Mouse (Mus musculus): ENCODE results near the gene Arhgef40.

Arhgef40 gene

DNA sequence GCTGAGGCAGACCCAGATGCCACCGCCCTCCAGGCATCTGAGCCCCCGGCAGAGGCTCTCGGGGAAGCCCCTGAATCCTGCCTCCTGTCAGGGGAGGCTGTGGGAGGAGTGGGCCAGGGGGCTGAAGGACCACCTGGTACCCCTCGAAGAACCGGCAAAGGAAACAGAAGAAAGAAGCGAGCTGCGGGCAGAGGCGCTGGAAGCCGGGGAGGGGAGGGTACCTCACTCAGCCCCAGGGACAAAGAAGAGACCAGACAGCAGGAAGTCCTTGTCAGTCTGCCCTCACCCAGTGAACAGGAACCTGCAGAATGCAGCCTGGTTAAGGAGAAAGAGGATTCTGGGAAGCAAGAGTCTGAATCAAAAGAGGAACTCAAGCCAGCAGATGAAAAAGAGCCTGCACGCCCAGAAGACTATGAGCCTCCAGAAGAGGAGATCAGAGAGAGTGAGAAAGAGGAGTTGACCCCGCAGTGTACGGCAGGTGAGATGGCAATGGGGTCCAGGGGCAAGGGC is 5.0 kb downstream of the Arhgef40 start:
- no peak for TF ChIP-seq GATA4 (IDR thresholded peaks at IDR 0.05; ENCODE audit: insufficient replicate concordance, low read length)

DNA sequence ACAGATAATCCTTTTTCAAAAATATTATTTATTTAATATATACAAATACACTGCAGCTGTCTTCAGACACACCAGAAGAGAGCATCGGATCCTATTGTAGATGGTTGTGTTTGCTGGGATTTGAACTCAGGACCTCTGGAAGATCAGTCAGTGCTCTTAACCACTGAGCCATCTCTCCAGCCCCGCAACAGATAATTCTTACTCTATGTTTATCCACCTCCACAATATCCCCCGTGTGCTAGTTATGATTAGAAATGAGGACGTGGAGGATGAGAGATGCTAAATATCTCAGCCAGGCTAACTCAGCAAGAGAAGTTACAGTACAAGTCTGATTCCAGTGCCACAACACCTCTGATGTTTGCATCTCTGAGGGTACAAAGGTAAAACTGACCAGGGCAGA is 9.9 kb downstream of the Arhgef40 start:
- no peak for TF ChIP-seq GATA4 (IDR thresholded peaks at IDR 0.05; ENCODE audit: insufficient replicate concordance, low read length)

DNA sequence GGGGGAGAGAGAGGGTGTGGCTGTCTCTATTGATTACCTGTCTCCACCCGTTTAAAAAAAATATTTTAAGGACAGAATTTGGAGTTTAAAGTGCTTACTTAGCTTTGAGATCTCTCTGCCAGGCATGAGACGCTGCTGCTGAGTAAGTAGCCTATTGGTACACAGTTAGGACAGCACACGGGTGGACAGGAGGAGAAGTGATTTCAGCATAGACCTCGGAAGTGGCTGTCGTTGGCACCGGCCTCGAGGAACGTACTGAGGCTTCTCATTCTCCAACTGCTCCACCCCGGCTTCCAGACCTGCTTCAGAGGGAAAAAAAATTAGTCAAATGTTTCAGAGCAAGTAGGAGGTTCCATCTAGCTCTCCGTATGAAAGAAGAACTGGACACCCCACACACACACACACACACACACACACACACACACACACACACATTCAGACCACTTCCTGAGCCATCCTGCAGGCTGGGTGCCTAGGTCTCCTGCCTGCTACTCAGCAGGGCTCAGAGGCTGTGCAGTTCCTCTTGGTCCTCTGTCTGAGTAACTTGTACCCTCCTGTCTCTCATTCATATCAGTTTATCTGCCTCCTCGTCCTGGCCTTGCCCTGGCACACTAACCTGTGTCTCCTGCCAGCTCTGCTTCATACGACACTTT is 10.8 kb downstream of the Arhgef40 start:
- TF ChIP-seq GATA4 (IDR thresholded peaks at IDR 0.05; ENCODE audit: insufficient replicate concordance, low read length), result no peak

DNA sequence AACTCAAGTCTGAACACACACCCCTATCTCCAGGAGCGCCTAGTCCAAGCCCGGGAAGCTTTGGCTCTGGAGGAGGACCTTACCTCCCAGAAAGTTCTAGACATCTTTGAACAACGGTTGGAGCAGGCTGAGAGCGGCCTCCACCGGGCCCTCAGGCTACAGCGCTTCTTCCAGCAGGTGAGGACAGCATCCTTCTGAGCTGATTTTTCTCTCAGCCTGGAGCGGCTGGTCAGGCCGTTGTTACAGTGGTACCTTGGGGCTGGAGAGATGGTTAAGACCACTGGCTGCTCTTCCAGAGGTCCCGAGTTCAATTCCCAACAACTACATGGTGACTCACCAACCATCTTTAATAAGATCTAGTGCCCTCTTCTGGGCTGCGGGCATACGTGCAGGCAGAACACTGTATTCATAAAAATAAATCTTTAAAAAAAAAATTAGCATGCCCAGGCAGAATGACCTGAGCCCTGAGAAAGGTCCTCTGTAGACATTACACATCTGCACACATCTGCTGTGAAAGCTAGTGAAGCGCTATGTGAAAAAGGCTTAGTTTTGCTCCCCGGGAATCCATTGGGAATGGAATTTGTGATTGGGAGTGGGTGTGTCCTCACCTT is 11.8 kb downstream of the Arhgef40 start:
- TF ChIP-seq GATA4 (IDR thresholded peaks at IDR 0.05; ENCODE audit: insufficient replicate concordance, low read length), result no peak

DNA sequence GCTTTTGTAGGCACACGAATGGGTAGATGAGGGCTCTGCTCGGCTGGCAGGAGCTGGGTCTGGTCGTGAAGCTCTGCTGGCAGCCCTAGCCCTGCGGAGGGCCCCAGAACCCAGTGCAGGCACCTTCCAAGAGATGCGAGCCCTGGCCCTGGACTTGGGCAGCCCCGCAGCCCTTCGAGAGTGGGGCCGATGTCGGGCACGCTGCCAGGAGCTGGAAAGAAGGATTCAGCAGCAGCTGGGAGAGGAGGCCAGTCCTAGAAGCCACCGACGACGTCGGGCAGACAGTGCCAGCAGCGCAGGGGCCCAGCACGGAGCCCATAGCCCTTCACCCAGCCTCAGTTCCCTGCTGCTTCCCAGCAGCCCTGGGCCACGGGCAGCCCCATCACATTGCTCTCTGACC is 12.3 kb downstream of the Arhgef40 start:
- no peak for TF ChIP-seq GATA4 (IDR thresholded peaks at IDR 0.05; ENCODE audit: insufficient replicate concordance, low read length)

DNA sequence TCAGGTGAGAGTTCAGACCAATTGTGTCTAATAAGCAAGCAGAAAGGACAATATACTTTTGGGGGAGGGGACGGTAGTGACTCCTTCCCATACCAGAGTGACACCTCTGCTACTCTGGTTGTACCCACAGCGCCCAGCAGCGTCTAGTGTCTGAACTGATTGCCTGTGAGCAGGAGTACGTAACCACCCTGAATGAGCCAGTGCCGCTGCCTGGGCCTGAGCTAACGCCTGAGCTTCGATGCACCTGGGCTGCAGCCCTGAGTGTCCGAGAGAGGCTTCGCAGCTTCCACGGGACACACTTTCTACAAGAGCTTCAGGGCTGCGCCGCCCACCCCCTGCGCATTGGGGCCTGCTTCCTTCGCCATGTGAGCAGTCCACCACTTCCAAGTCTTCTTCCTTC is 13.0 kb downstream of the Arhgef40 start:
- TF ChIP-seq GATA4 (IDR thresholded peaks at IDR 0.05; ENCODE audit: insufficient replicate concordance, low read length), result no peak

DNA sequence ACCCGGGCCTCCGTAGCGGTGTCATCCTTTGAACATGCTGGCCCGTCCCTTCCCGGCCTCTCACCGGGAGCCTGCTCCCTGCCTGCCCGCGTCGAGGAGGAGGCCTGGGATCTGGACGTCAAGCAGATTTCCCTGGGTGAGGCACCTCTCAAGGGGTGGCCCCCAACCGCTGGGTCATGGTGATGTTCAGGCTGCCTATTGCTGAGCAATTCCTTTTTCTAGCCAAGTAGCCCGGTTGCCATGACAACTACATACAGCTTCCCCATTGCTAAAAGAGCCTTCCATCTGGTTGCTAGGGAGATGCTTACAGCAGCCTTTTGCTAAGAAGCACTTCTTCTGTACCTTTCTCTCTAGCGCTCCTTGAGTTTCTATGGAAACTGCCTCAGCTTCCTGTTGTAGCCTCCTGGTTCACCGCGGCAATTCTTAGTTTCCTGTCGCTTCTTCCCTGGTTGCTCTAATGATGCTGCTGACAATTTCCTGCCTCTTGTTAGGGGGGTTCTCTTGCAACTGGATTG is 19.5 kb downstream of the Arhgef40 start:
- TF ChIP-seq GATA4 (IDR thresholded peaks at IDR 0.05; ENCODE audit: insufficient replicate concordance, low read length), result no peak

DNA sequence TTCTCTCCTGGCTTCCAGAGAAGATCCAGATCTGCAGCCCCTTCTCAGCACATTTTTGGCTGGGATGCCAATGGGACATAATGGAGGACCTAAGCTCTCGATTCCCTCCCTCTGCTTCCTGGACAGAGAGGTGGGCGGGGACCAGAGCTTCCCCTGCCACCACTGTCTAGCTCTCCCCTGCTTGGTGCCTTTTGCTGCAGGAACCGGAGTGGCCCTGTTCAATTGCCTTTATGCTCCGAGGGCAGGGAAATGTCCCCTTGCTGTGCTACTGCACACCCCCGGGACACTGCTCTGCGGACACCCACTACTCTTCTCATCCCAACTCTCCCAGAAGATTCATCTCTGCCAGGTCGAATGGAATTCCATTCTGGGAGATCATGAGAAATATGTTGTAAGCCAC is 20.6 kb downstream of the Arhgef40 start:
- TF ChIP-seq GATA4 (IDR thresholded peaks at IDR 0.05; ENCODE audit: insufficient replicate concordance, low read length), result no peak

DNA sequence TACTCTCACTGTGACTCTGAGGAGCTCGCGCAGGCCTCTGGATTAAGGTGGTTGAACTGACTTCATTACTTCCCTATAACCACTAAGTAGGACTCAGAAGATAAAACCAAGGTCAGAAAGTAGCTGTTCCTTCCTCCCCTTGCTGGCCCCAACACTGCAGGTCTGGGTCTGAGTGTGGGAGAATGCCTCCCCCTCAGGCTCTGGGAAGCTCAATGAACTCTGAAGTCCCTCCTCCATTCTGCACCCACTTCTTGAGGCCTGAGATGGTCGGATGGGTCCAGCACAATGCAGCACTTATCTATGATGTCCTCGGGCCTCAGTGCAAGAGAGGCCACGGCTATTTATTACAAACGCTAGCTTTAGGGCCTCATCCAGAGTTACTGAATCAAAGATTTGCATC is 21.1 kb downstream of the Arhgef40 start:
- no peak for TF ChIP-seq GATA4 (IDR thresholded peaks at IDR 0.05; ENCODE audit: insufficient replicate concordance, low read length)

DNA sequence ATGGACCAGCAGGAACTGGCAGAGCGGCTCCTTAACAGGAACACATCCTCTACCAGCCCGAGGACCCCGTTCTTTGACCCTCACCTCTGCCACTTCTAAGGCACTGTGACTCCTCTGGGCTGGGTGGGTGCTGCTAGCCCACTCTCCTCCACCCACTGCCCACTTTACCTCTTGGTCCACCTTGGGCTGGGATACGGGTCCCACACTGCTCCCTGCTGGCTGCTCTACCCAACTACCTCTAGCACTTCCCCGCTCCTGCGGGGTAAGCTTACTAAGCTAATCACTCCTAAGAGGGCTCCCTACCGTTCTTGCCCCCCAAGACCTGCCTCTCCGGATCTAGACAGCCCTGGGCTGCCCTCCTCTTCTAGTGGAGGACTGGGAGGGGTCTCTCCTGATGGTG is 21.7 kb downstream of the Arhgef40 start:
- no peak for TF ChIP-seq GATA4 (IDR thresholded peaks at IDR 0.05; ENCODE audit: insufficient replicate concordance, low read length)

DNA sequence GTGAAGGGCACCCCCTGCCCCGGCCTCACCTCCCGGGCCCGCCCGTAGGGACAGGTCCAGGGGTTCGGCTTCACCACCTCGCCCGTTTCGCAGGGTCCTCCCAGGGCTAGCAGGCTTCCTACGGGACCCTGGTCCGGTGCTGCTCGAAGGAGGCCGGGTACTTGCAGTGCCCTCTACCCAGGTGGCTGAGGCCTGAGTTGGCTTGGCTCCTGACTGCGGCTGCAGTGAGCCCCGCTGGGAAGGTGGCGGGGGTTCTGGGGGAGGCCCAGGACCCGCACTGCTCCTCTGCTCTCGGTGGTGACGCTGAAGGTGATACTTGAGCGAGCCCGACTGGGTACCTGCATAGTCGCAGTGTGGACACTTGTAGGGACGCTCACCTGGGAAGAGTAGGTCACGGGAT is 22.3 kb downstream of the Arhgef40 start:
- TF ChIP-seq GATA4 (IDR thresholded peaks at IDR 0.05; ENCODE audit: insufficient replicate concordance, low read length), result no peak

DNA sequence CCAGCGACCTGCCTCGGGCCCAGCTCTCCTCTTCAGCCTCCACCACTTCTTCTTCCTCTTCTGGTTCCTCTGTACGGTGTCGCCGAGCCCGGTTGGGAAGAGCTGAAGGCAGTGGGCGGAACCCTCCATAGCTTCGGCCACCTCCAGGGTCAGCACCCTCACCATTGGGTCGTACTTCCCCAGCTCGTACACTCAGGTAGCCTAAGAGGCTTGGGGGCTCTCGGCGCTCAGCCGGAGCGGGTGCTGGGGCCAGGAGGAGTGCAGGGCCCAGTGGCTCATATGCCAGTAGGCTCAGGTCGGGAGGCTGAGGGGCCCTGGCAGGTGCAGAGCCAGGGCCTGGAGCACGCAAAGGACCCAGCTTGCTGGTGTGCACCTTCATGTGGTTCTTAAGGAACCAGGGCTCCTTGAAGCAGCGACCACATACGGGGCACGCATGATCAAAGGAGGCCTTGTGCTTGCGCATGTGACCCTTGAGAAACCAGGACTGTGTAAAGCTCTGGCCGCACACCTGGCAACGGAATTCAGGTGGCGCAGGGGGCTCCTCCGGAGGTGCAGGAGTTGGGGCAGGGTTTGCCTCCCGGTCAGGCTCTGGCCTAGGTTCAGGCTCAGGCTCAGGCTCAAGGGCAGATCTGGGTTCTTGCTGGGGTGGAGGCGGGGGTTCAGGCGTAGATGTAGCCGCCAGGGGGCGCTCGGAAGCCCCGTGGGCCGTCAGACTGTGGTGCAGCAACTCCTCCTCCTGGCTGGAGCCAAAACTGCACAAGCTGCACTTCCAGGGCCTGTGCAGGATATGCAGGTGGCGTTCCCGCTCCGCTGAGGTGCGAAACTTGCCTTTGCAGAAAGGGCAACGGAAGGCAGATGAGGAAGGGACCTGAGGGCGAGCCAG is 24.0 kb downstream of the Arhgef40 start:
- TF ChIP-seq GATA4 (IDR thresholded peaks at IDR 0.05; ENCODE audit: insufficient replicate concordance, low read length), result no peak

DNA sequence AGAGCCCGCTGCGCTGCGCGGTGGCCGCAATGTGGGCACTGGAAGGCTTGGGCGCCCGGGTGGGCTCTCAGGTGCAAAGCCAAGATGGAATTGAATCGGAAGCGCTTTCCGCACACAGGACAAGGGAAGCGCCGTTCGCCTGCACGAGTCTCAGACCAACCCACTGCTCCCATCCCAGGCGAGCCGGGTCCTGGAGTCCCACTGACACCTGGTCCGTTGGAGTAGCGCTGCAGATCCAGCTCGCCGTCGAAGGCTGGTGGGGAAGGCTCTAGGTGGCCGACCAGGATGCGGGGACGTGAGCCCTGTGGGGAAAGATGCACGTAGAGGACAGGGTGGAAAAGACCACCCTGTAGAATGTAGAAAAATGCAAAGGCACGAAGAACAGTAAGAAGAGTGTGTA is 24.8 kb downstream of the Arhgef40 start:
- no peak for TF ChIP-seq GATA4 (IDR thresholded peaks at IDR 0.05; ENCODE audit: insufficient replicate concordance, low read length)

DNA sequence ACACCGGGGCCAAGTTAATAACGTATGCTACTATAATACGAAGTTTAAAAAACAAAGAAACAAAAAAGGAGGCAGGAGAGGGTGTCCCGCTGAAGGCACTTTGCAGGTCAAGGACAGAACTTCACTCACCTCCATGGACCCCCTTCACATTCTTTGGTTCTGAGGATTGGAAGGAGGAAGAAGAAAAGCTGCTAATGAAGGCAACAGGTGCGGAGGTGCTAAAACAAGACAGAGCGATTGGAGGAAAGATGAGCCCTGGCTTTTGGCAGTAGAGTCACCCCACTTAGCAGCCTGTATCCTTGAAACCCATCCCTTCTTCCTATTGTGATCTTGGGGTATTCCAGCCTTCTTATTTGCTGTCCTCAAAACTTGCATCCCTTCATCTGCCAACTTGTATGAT is 25.3 kb downstream of the Arhgef40 start:
- TF ChIP-seq GATA4 (IDR thresholded peaks at IDR 0.05; ENCODE audit: insufficient replicate concordance, low read length), result no peak

DNA sequence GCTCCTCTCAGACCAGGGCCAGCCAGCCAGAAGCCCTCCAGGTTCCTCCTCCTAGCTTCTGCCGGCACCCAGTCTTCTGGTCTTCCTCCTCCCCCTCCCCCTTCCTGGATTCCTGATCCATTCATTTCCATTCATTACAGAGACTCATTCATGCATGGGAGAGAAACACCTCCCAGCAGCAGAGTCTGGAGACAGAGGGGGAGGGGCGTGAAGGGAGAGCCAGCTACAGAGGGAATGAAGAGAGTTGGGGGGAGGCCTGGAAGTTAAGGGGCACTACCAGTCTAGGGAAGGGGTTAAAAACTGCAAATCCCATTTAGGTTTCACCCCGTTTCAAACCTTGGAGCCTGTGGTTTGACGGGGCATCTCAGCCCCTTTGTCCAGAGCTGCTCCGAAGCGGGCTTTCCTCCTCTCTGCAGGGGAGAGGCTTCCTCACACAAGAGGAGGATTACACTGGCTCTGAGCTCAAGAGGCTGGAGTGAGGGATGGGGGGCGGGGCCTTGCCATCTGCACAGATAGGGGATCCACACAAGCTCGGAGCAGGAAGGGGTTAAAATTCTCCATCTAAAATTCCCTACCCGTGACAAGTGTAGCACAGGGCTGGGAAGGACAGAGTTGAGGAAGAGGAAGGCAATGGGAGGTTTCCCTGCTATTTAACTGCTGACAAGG is 26.1 kb downstream of the Arhgef40 start:
- TF ChIP-seq GATA4 (IDR thresholded peaks at IDR 0.05; ENCODE audit: insufficient replicate concordance, low read length), result no peak
